In the genomic region with DNA sequence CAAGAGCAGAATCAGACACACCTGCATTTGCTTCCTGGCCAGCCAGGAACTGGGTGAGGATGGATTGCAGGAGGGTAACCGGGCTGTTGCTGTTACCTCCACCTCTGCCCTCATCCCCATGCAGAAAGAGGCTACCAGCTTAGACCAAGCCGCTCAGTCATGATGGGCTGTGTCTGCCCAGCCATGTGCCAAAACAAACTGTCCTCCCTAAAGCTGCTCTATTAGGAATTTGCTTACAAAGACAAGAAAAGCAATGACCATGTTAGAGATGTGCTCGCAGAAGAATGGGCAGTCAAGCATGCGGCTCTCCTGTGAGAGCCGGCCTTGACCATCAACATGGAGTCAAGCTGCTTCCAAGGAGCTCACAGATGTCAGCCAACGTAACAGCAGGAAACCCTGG, we compare ENCODE assay signal across 22 mouse cellular contexts.
DNase-seq lines count a peak whose midpoint lies in the region; ATAC-seq and TF ChIP-seq lines count a peak whose summit lies in the region.
"Had no signal": no experiment of that assay in that cellular context is flagged by ENCODE, and none has a peak within 500 bp of the region (broad histone marks: within the 10 kb centered on the region; RNA-seq: fewer than 3 reads in every experiment).

No protein-coding gene starts in this region.

- WGBS in kidney, embryonic 15.5 days, result 42% methylated on average over 6 of the region's 6 CpGs
- 43% methylated on average over 6 of the region's 6 CpGs for WGBS in kidney, postnatal 0 days

- H3K4me3 ChIP-seq in kidney, embryonic 15.5 days (replicated peaks), result no peak overlapping the region
- no peak overlapping the region for H3K4me3 ChIP-seq in kidney, postnatal 0 days (replicated peaks; ENCODE audit: low read depth, low read length)
- H3K4me3 ChIP-seq: embryonic facial prominence, embryonic 13.5 days; embryonic facial prominence, embryonic 15.5 days; erythroblast, embryonic 14.5 days; forebrain, embryonic 10.5 days; forebrain, embryonic 12.5 days had no signal

- peaks cover 12% of the 10 kb centered on the region; the same call in 1 of the 2 replicates for H3K27me3 ChIP-seq in kidney, embryonic 15.5 days
- no peaks in the 10 kb centered on the region for H3K27me3 ChIP-seq in kidney, postnatal 0 days (ENCODE audit: insufficient read depth, low read length)

- H3K27ac ChIP-seq in kidney, embryonic 15.5 days, result peak overlapping the region; percentile 71
- H3K27ac ChIP-seq in kidney, postnatal 0 days, result 0 out of 2 replicates have a peak overlapping the region, but pooled peaks have one; percentile 8
- H3K27ac ChIP-seq: embryonic facial prominence, embryonic 13.5 days; embryonic facial prominence, embryonic 15.5 days; forebrain, embryonic 10.5 days; forebrain, embryonic 12.5 days had no signal

- H3K36me3 ChIP-seq in kidney, embryonic 15.5 days, result no peaks in the 10 kb centered on the region
- no peaks in the 10 kb centered on the region for H3K36me3 ChIP-seq in kidney, postnatal 0 days (ENCODE audit: insufficient read depth, low read length)
- H3K36me3 ChIP-seq: embryonic facial prominence, embryonic 13.5 days; embryonic facial prominence, embryonic 15.5 days; forebrain, embryonic 10.5 days; forebrain, embryonic 12.5 days had no signal

- peaks cover 71% of the 10 kb centered on the region for H3K4me1 ChIP-seq in kidney, embryonic 15.5 days
- H3K4me1 ChIP-seq in kidney, postnatal 0 days (replicated peaks; ENCODE audit: insufficient read depth, low read length), result peaks cover 15% of the 10 kb centered on the region

- TF ChIP-seq CTCF in kidney, postnatal 0 days (IDR thresholded peaks at IDR 0.05; ENCODE audit: low read depth), result no peak

- no peak for ATAC-seq in kidney, embryonic 15.5 days (replicated peaks; ENCODE audit: low FRiP score)
- ATAC-seq in kidney, postnatal 0 days (replicated peaks; ENCODE audit: low FRiP score, low read depth), result no peak
- ATAC-seq: forebrain, embryonic 14.5 days; forebrain, embryonic 16.5 days had no signal

- no peak overlapping the region for H3K4me2 ChIP-seq in kidney, embryonic 15.5 days
- no peak overlapping the region for H3K4me2 ChIP-seq in kidney, postnatal 0 days (ENCODE audit: low read length)
- H3K4me2 ChIP-seq: embryonic facial prominence, embryonic 13.5 days; embryonic facial prominence, embryonic 15.5 days; forebrain, embryonic 12.5 days had no signal

- DNase-seq in kidney, adult 18-20 months, result no peak
- peak; percentile 67 for DNase-seq in kidney, postnatal 0 days (ENCODE audit: low spot score)
- no peak for DNase-seq in kidney, postnatal 10 days
- DNase-seq in layer of hippocampus, postnatal 10 days (ENCODE audit: low spot score in 2 of 2), result no peak
- DNase-seq: adrenal gland, adult 2 months; adrenal gland, postnatal 10 days; adrenal gland, postnatal 25 days; cerebellum, adult 11 months; cerebellum, adult 18-20 months; cerebellum, adult 8-10 months; cerebellum, adult 9-11 months; cerebellum, postnatal 14 days; cerebellum, postnatal 36 days; embryo, embryonic 11 days had no signal

- no peak overlapping the region for H3K9ac ChIP-seq in kidney, embryonic 15.5 days
- H3K9ac ChIP-seq in kidney, postnatal 0 days (ENCODE audit: low read depth, low read length), result no peak overlapping the region
- H3K9ac ChIP-seq: embryonic facial prominence, embryonic 13.5 days; embryonic facial prominence, embryonic 15.5 days; forebrain, embryonic 12.5 days had no signal

- no peaks in the 10 kb centered on the region for H3K9me3 ChIP-seq in kidney, embryonic 15.5 days (replicated peaks)
- H3K9me3 ChIP-seq in kidney, postnatal 0 days (replicated peaks; ENCODE audit: low read length), result no peaks in the 10 kb centered on the region
- H3K9me3 ChIP-seq: embryonic facial prominence, embryonic 15.5 days had no signal
